Mouse (Mus musculus) cerebellum, adult 11-12 months (tissue): ENCODE measurements around the gene Gas8.
"Not testable (repeated sequence)": the region's sequence is repeated elsewhere in the genome, so short reads cannot be mapped to it uniquely, and the experiment has no call there.

ENCODE experiments used
- DNase-seq: peaks from one replicate; pipeline ENCODE4 v3.0.0; 2022

The Gas8 gene

GRCm38 (mm10) chr8:123518667-123519066, at the start of gene Gas8:
Gene Gas8, plus strand, starts transcription at chr8:123518834.
- peak; percentile 88 for DNase-seq

GRCm38 (mm10) chr8:123472991-123473390, 45.6 kb upstream of the Gas8 start:
- not testable (repeated sequence) for DNase-seq

- not testable (repeated sequence) for DNase-seq
Observed at GRCm38 (mm10) chr8:123474549-123474948, 44.1 kb upstream of the Gas8 start.

GRCm38 (mm10) chr8:123476911-123477736, 41.5 kb upstream of the Gas8 start:
- DNase-seq, result peak; percentile 46

- DNase-seq, result peak; percentile 95
Observed at GRCm38 (mm10) chr8:123477737-123478258, 40.8 kb upstream of the Gas8 start, which contains the start of gene Afg3l1. Gene Afg3l1, plus strand, starts transcription at chr8:123477903.

GRCm38 (mm10) chr8:123478456-123479218, 40.0 kb upstream of the Gas8 start:
- no peak for DNase-seq

- no peak for DNase-seq
Observed at GRCm38 (mm10) chr8:123482627-123483026, 36.0 kb upstream of the Gas8 start.

- DNase-seq, result no peak
Observed at GRCm38 (mm10) chr8:123491280-123492075, 27.2 kb upstream of the Gas8 start.

- no peak for DNase-seq
Observed at GRCm38 (mm10) chr8:123492898-123493297, 25.7 kb upstream of the Gas8 start.

GRCm38 (mm10) chr8:123497699-123498098, 20.9 kb upstream of the Gas8 start:
- DNase-seq, result no peak

- DNase-seq, result peak; percentile 45
Observed at GRCm38 (mm10) chr8:123498963-123499362, 19.7 kb upstream of the Gas8 start.

GRCm38 (mm10) chr8:123499556-123499955, 19.1 kb upstream of the Gas8 start:
- no peak for DNase-seq

GRCm38 (mm10) chr8:123502192-123502591, 16.4 kb upstream of the Gas8 start:
- DNase-seq, result no peak

GRCm38 (mm10) chr8:123503801-123504467, 14.7 kb upstream of the Gas8 start:
- DNase-seq, result no peak

GRCm38 (mm10) chr8:123504591-123505195, 13.9 kb upstream of the Gas8 start:
- DNase-seq, result no peak

GRCm38 (mm10) chr8:123505267-123505666, 13.4 kb upstream of the Gas8 start:
- DNase-seq, result no peak

- DNase-seq, result no peak
Observed at GRCm38 (mm10) chr8:123505695-123506094, 12.9 kb upstream of the Gas8 start.

- DNase-seq, result no peak
Observed at GRCm38 (mm10) chr8:123507153-123507552, 11.5 kb upstream of the Gas8 start.

GRCm38 (mm10) chr8:123510819-123511218, 7.8 kb upstream of the Gas8 start:
- no peak for DNase-seq

GRCm38 (mm10) chr8:123514136-123514535, 4.5 kb upstream of the Gas8 start:
- no peak for DNase-seq

GRCm38 (mm10) chr8:123514781-123515539, 3.7 kb upstream of the Gas8 start, which contains the start of gene Dbndd1:
Gene Dbndd1, minus strand, starts transcription at chr8:123515463.
- DNase-seq, result peak; percentile 57
